Mouse (Mus musculus): ENCODE measurements around the gene Stat3. TPM values are rescaled to one million over a fixed set of nuclear protein-coding genes. Genes with fewer than 3 reads are reported as not detected.
A peak's percentile ranks its signal among the peaks of the same experiment; 100 is the strongest.

Stat3 gene
- polyA plus RNA-seq, 1 experiment from 2014 or later, result 46.5 TPM

- Histone ChIP-seq H3K4me2 (no peak overlapping the region), H3K4me3 (replicated peaks) (no peak overlapping the region), H3K9me3 (no peaks in the 10 kb centered on the region), H3K36me3 (peaks cover 30% of the 10 kb centered on the region), H3K9ac (no peak overlapping the region), H3K27me3 (replicated peaks) (no peaks in the 10 kb centered on the region), H3K27ac (no peak overlapping the region), H3K4me1 (no peaks in the 10 kb centered on the region)
- ATAC-seq (ENCODE audit: insufficient read depth, low FRiP score, low read depth), result no peak
- 78% methylated on average over 7 of the region's 7 CpGs for WGBS
Observed at GRCm38 (mm10) chr11:100897294-100898231, 41.8 kb downstream of the Stat3 start.

- 80% methylated on average over 10 of the region's 10 CpGs for WGBS
- Histone ChIP-seq H3K27me3 (replicated peaks) (no peaks in the 10 kb centered on the region), H3K9me3 (no peaks in the 10 kb centered on the region), H3K27ac (no peak overlapping the region), H3K4me2 (no peak overlapping the region), H3K4me3 (replicated peaks) (no peak overlapping the region), H3K9ac (no peak overlapping the region), H3K36me3 (peaks cover 21% of the 10 kb centered on the region), H3K4me1 (no peaks in the 10 kb centered on the region)
- ATAC-seq (ENCODE audit: insufficient read depth, low FRiP score, low read depth), result no peak
Observed at GRCm38 (mm10) chr11:100896078-100896477, 43.3 kb downstream of the Stat3 start.

- no peaks in the 10 kb centered on the region for H3K9me3 ChIP-seq
- H3K36me3 ChIP-seq, result peaks cover 21% of the 10 kb centered on the region
- no peak overlapping the region for H3K4me2 ChIP-seq
- H3K9ac ChIP-seq, result no peak overlapping the region
- no peak overlapping the region for H3K27ac ChIP-seq
- WGBS, result 71% methylated on average over 9 of the region's 9 CpGs
- H3K4me1 ChIP-seq, result no peaks in the 10 kb centered on the region
- no peak for ATAC-seq (ENCODE audit: insufficient read depth, low FRiP score, low read depth)
- no peaks in the 10 kb centered on the region for H3K27me3 ChIP-seq (replicated peaks)
- no peak overlapping the region for H3K4me3 ChIP-seq (replicated peaks)
Observed at GRCm38 (mm10) chr11:100894146-100894918, 45.0 kb downstream of the Stat3 start.

GRCm38 (mm10) chr11:100893482-100893881 is 45.9 kb downstream of the Stat3 start:
- no peak overlapping the region for H3K9ac ChIP-seq
- peak; percentile 61; the same call in 1 of the 2 replicates for ATAC-seq (ENCODE audit: insufficient read depth, low FRiP score, low read depth)
- WGBS, result 20% methylated on average over 9 of the region's 9 CpGs
- no peaks in the 10 kb centered on the region for H3K27me3 ChIP-seq (replicated peaks)
- no peak overlapping the region for H3K4me3 ChIP-seq (replicated peaks)
- H3K4me1 ChIP-seq, result no peaks in the 10 kb centered on the region
- peak overlapping the region; percentile 24; the same call in 1 of the 2 replicates for H3K4me2 ChIP-seq
- peaks cover 21% of the 10 kb centered on the region for H3K36me3 ChIP-seq
- H3K9me3 ChIP-seq, result no peaks in the 10 kb centered on the region
- no peak overlapping the region for H3K27ac ChIP-seq

- WGBS, result 87% methylated on average over 5 of the region's 5 CpGs
- no peak overlapping the region for H3K27ac ChIP-seq
Observed at GRCm38 (mm10) chr11:100892435-100892834, 46.9 kb downstream of the Stat3 start.

GRCm38 (mm10) chr11:100891256-100892123 is 47.9 kb downstream of the Stat3 start:
- ATAC-seq (ENCODE audit: insufficient read depth, low FRiP score, low read depth), result no peak
- peaks cover 18% of the 10 kb centered on the region for H3K36me3 ChIP-seq

More at GRCm38 (mm10) chr11:100892435-100892834, 46.9 kb downstream of the Stat3 start:
- Histone ChIP-seq H3K9ac (no peak overlapping the region), H3K36me3 (peaks cover 22% of the 10 kb centered on the region), H3K27me3 (replicated peaks) (no peaks in the 10 kb centered on the region), H3K4me2 (no peak overlapping the region), H3K4me1 (no peaks in the 10 kb centered on the region), H3K4me3 (replicated peaks) (no peak overlapping the region), H3K9me3 (no peaks in the 10 kb centered on the region)
- no peak for ATAC-seq (ENCODE audit: insufficient read depth, low FRiP score, low read depth)

GRCm38 (mm10) chr11:100890481-100890880 is 48.9 kb downstream of the Stat3 start:
- Histone ChIP-seq H3K27me3 (replicated peaks) (no peaks in the 10 kb centered on the region), H3K9ac (no peak overlapping the region), H3K36me3 (peaks cover 18% of the 10 kb centered on the region), H3K27ac (no peak overlapping the region), H3K4me2 (no peak overlapping the region), H3K4me1 (no peaks in the 10 kb centered on the region), H3K9me3 (no peaks in the 10 kb centered on the region), H3K4me3 (replicated peaks) (no peak overlapping the region)
- WGBS, result 82% methylated on average over 6 of the region's 6 CpGs
- no peak for ATAC-seq (ENCODE audit: insufficient read depth, low FRiP score, low read depth)

More at GRCm38 (mm10) chr11:100891256-100892123, 47.9 kb downstream of the Stat3 start:
- Histone ChIP-seq H3K4me1 (no peaks in the 10 kb centered on the region), H3K4me2 (no peak overlapping the region), H3K9me3 (no peaks in the 10 kb centered on the region), H3K27me3 (replicated peaks) (no peaks in the 10 kb centered on the region), H3K9ac (no peak overlapping the region), H3K27ac (no peak overlapping the region), H3K4me3 (replicated peaks) (no peak overlapping the region)
- WGBS, result 53% methylated on average over 15 of the region's 15 CpGs

GRCm38 (mm10) chr11:100888348-100888820 is 51.0 kb downstream of the Stat3 start:
- H3K36me3 ChIP-seq, result peaks cover 18% of the 10 kb centered on the region
- WGBS, result 52% methylated on average over 10 of the region's 10 CpGs
- no peak for ATAC-seq (ENCODE audit: insufficient read depth, low FRiP score, low read depth)

GRCm38 (mm10) chr11:100887764-100888163 is 51.6 kb downstream of the Stat3 start:
- no peak for ATAC-seq (ENCODE audit: insufficient read depth, low FRiP score, low read depth)
- Histone ChIP-seq H3K4me3 (replicated peaks) (no peak overlapping the region), H3K9me3 (no peaks in the 10 kb centered on the region), H3K27me3 (replicated peaks) (no peaks in the 10 kb centered on the region), H3K36me3 (peaks cover 13% of the 10 kb centered on the region), H3K4me2 (no peak overlapping the region), H3K27ac (no peak overlapping the region), H3K4me1 (no peaks in the 10 kb centered on the region), H3K9ac (no peak overlapping the region)
- WGBS, result 63% methylated on average over 3 of the region's 3 CpGs

More at GRCm38 (mm10) chr11:100888348-100888820, 51.0 kb downstream of the Stat3 start:
- Histone ChIP-seq H3K27me3 (replicated peaks) (no peaks in the 10 kb centered on the region), H3K9ac (no peak overlapping the region), H3K9me3 (no peaks in the 10 kb centered on the region), H3K4me2 (no peak overlapping the region), H3K4me3 (replicated peaks) (no peak overlapping the region), H3K4me1 (no peaks in the 10 kb centered on the region), H3K27ac (no peak overlapping the region)

- Histone ChIP-seq H3K4me3 (replicated peaks) (no peak overlapping the region), H3K27me3 (replicated peaks) (no peaks in the 10 kb centered on the region), H3K27ac (no peak overlapping the region), H3K36me3 (peaks cover 13% of the 10 kb centered on the region), H3K4me1 (no peaks in the 10 kb centered on the region), H3K9me3 (no peaks in the 10 kb centered on the region), H3K4me2 (no peak overlapping the region), H3K9ac (no peak overlapping the region)
- no peak for ATAC-seq (ENCODE audit: insufficient read depth, low FRiP score, low read depth)
- WGBS, result 82% methylated on average over 4 of the region's 4 CpGs
Observed at GRCm38 (mm10) chr11:100887236-100887635, 52.1 kb downstream of the Stat3 start.

- 0 out of 2 replicates have a peak overlapping the region, but pooled peaks have one; percentile 11 for H3K4me2 ChIP-seq
- ATAC-seq (ENCODE audit: insufficient read depth, low FRiP score, low read depth), result peak; percentile 87
- peaks cover 10% of the 10 kb centered on the region for H3K36me3 ChIP-seq
- no peak overlapping the region for H3K4me3 ChIP-seq (replicated peaks)
- WGBS, result 28% methylated on average over 8 of the region's 8 CpGs
- no peaks in the 10 kb centered on the region; the same call in 1 of the 2 replicates for H3K4me1 ChIP-seq
- no peaks in the 10 kb centered on the region for H3K27me3 ChIP-seq (replicated peaks)
- H3K9ac ChIP-seq, result no peak overlapping the region
- no peaks in the 10 kb centered on the region for H3K9me3 ChIP-seq
- peak overlapping the region; percentile 67 for H3K27ac ChIP-seq
Observed at GRCm38 (mm10) chr11:100886188-100886740, 53.1 kb downstream of the Stat3 start.

Data from stomach, embryonic 15.5 days (tissue).